Mouse (Mus musculus): ENCODE data around the gene Ncl.

DNA sequence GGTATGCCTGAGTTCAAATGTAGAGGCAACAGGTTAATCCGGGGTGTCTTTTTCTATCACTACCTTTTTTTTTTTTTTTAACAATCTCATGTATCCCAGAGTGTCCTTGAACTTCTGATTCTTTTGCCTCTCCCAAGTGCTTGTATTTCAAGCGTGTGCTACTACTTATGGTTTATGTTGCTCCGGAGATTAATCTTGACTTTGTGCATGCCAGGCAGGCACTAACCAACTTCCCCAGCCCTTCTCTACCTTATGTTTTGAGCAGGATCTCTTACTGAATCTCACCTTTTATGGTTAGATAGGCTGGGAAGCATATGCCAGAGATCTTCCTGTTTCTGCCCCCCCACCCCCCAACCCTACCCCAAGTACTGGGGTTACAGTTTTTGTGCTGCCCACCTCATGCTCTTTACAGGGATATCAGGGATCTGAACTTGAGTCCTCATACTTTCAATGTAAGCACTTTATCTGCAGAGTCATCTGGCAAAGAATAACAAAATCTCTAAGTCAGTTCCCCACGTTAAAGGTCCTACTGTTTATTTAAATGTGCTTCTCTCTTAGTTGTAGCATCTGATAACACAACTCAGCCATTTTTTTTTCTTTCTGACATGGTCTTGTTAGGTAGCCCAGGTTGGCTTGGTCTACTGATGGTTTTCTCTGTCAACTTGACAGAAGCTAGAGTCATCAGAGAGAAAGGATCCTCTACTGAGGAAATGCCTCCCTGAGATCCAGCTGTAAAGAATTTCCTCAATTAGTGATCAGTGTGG, 2.8 kb upstream of the Ncl start:
- TF ChIP-seq EP300 (IDR thresholded peaks at IDR 0.05; ENCODE audit: low read depth) (no peak), CTCF (IDR thresholded peaks at IDR 0.05; ENCODE audit: low read depth) (no peak)

Data from liver, postnatal 0 days (tissue).